9 mouse cellular contexts compared by ENCODE assay signal in the genomic region with DNA sequence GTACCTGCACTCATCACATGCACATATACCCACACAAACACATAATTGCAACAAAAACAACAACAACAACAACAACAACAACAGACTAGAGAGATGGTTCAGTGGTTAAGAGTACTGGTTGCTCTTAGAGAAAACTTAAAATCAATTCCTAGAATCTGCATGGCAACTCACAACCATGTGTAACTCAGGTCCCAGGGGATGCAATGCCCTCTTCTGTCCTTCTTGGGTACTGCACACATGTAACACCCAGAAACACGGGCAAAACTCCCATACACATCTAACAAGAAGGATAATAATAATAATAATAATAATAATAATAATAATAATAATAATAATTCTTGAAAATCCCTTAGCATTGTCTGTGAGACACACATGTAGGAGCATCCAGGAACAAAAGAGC. TPM values are rescaled to one million over a fixed set of nuclear protein-coding genes. Genes with fewer than 3 reads are reported as not detected.
DNase-seq lines count a peak whose midpoint lies in the region; ATAC-seq and TF ChIP-seq lines count a peak whose summit lies in the region.
"Had no signal": no experiment of that assay in that cellular context is flagged by ENCODE, and none has a peak within 500 bp of the region (broad histone marks: within the 10 kb centered on the region; RNA-seq: fewer than 3 reads in every experiment).

No protein-coding gene starts in this region.

- TF ChIP-seq POLR2A in lung, adult 2 months (IDR thresholded peaks at IDR 0.05; ENCODE audit: borderline replicate concordance, extremely low read depth, low read depth, low read length) = no peak

- H3K27me3 ChIP-seq in embryonic facial prominence, embryonic 10.5 days (replicated peaks; ENCODE audit: low read depth, poor library complexity, severe bottlenecking) = no peaks in the 10 kb centered on the region
- H3K27me3 ChIP-seq in hindbrain, postnatal 0 days (ENCODE audit: insufficient read depth, low read length) = no peaks in the 10 kb centered on the region
- H3K27me3 ChIP-seq: neural tube, embryonic 12.5 days had no signal

- DNase-seq in cerebellum, adult 11 months = peak; percentile 53
- no peak for DNase-seq in cerebellum, adult 11-12 months
- DNase-seq in right cerebral cortex, postnatal 14 days = peak; percentile 72
- no peak for DNase-seq in right cerebral cortex, adult 18-20 months
- peak; percentile 45 for DNase-seq in embryonic facial prominence, embryonic 10.5 days (ENCODE audit: low spot score)
- peak; percentile 78 for DNase-seq in hindbrain, postnatal 0 days (ENCODE audit: low spot score)
- DNase-seq in lung, adult 2 months = peak; percentile 51
- peak; percentile 30 to 74 for DNase-seq in spleen, adult 18-20 months

- peaks cover under 1% of the 10 kb centered on the region; the same call in 1 of the 2 replicates for H3K4me1 ChIP-seq in embryonic facial prominence, embryonic 10.5 days
- no peaks in the 10 kb centered on the region for H3K4me1 ChIP-seq in hindbrain, postnatal 0 days (ENCODE audit: insufficient read depth, low read length)
- H3K4me1 ChIP-seq in lung, adult 2 months (ENCODE audit: control insufficient read depth, insufficient read depth, low read length) = no peaks in the 10 kb centered on the region

- H3K9ac ChIP-seq in hindbrain, postnatal 0 days (replicated peaks; ENCODE audit: low read length) = no peak overlapping the region
- H3K9ac ChIP-seq: neural tube, embryonic 12.5 days had no signal

- H3K4me3 ChIP-seq in embryonic facial prominence, embryonic 10.5 days = no peak overlapping the region
- H3K4me3 ChIP-seq in hindbrain, postnatal 0 days (ENCODE audit: low read length) = no peak overlapping the region
- no peak overlapping the region for H3K4me3 ChIP-seq in lung, adult 2 months (replicated peaks; ENCODE audit: extremely low read depth, low read depth, low read length)
- H3K4me3 ChIP-seq: neural tube, embryonic 12.5 days had no signal

- peak; percentile 81 for TF ChIP-seq CTCF in hindbrain, postnatal 0 days (IDR thresholded peaks at IDR 0.05; ENCODE audit: low read depth)
- TF ChIP-seq CTCF in lung, adult 2 months (IDR thresholded peaks at IDR 0.05; ENCODE audit: insufficient read depth, low read length) = peak; percentile 67

- 0 out of 2 replicates have a peak, but pooled peaks have one; percentile 33 for ATAC-seq in hindbrain, postnatal 0 days

- no peak overlapping the region for H3K27ac ChIP-seq in embryonic facial prominence, embryonic 10.5 days (replicated peaks)
- H3K27ac ChIP-seq in hindbrain, postnatal 0 days = no peak overlapping the region
- H3K27ac ChIP-seq: neural tube, embryonic 12.5 days had no signal

- H3K36me3 ChIP-seq in embryonic facial prominence, embryonic 10.5 days (replicated peaks) = no peaks in the 10 kb centered on the region
- no peaks in the 10 kb centered on the region for H3K36me3 ChIP-seq in hindbrain, postnatal 0 days (ENCODE audit: insufficient read depth, low read length)
- H3K36me3 ChIP-seq: neural tube, embryonic 12.5 days had no signal

- no peak overlapping the region for H3K4me2 ChIP-seq in hindbrain, postnatal 0 days (ENCODE audit: low read depth, low read length)
- H3K4me2 ChIP-seq: neural tube, embryonic 12.5 days had no signal

- WGBS in embryonic facial prominence, embryonic 10.5 days = 31% methylated on average over 1 of the region's 1 CpGs
- 24% methylated on average over 1 of the region's 1 CpGs for WGBS in hindbrain, postnatal 0 days
- WGBS in lung, adult 2 months = 10% methylated on average over 1 of the region's 1 CpGs

- H3K9me3 ChIP-seq in embryonic facial prominence, embryonic 10.5 days = no peaks in the 10 kb centered on the region
- no peaks in the 10 kb centered on the region for H3K9me3 ChIP-seq in hindbrain, postnatal 0 days (ENCODE audit: low read length)
- H3K9me3 ChIP-seq: neural tube, embryonic 12.5 days had no signal

RNA-seq across cellular contexts. Expression of gene Dguok, which starts 5.7 kb away (rescaled TPM):
- 61.0 and 62.1 TPM in 2 replicates for polyA plus RNA-seq in embryonic facial prominence, embryonic 10.5 days (2016; fragmentation: Nextera tagmentation; extraction: Ambion mirVana)
- 31.8 and 52.5 TPM in 2 replicates for total RNA-seq in hindbrain, postnatal 0 days (2014; rRNA removed)
- polyA plus RNA-seq in hindbrain, postnatal 0 days (2015; fragmentation: Nextera tagmentation; extraction: Ambion mirVana) = 51.1 and 52.0 TPM in 2 replicates
- polyA plus RNA-seq in lung, adult 2 months (2012; rRNA removed) = 54.9 and 55.5 TPM in 2 replicates

RNA-seq across cellular contexts. Expression of gene Actg2, which starts 23.6 kb away (rescaled TPM):
- polyA plus RNA-seq in embryonic facial prominence, embryonic 10.5 days (2016; fragmentation: Nextera tagmentation; extraction: Ambion mirVana) = 1.1 and 1.2 TPM in 2 replicates
- 0.36 and 2.1 TPM in 2 replicates for total RNA-seq in hindbrain, postnatal 0 days (2014; rRNA removed)
- polyA plus RNA-seq in hindbrain, postnatal 0 days (2015; fragmentation: Nextera tagmentation; extraction: Ambion mirVana) = 0.78 and 1.7 TPM in 2 replicates
- 64.6 and 108 TPM in 2 replicates for polyA plus RNA-seq in lung, adult 2 months (2012; rRNA removed)

RNA-seq across cellular contexts. Expression of gene Tet3, which starts 53.6 kb away (rescaled TPM):
- 45.1 and 50.0 TPM in 2 replicates for polyA plus RNA-seq in embryonic facial prominence, embryonic 10.5 days (2016; fragmentation: Nextera tagmentation; extraction: Ambion mirVana)
- 30.8 and 34.8 TPM in 2 replicates for total RNA-seq in hindbrain, postnatal 0 days (2014; rRNA removed)
- 38.0 and 41.9 TPM in 2 replicates for polyA plus RNA-seq in hindbrain, postnatal 0 days (2015; fragmentation: Nextera tagmentation; extraction: Ambion mirVana)
- 16.0 and 22.4 TPM in 2 replicates for polyA plus RNA-seq in lung, adult 2 months (2012; rRNA removed)

Comparison
In these comparisons a context has a peak if more than half of its experiments do, and no peak if none do; other contexts are left out.
1. DNase-seq: peak in cerebellum, adult 11 months (single experiment), right cerebral cortex, postnatal 14 days (single experiment), embryonic facial prominence, embryonic 10.5 days (single experiment), hindbrain, postnatal 0 days (single experiment), lung, adult 2 months (single experiment) and spleen, adult 18-20 months (2 of 2); none in cerebellum, adult 11-12 months (single experiment) and right cerebral cortex, adult 18-20 months (single experiment).
2. RNA of gene Actg2, which starts 23.6 kb away (polyA plus RNA-seq): 64.6 to 108 TPM in lung, adult 2 months; 0.78 to 1.7 TPM in hindbrain, postnatal 0 days and 1.1 to 1.2 TPM in embryonic facial prominence, embryonic 10.5 days; every median in the first group is over 10 times any median in the second.